Mouse (Mus musculus): ENCODE results near the gene Fbxw2. TPM values are rescaled to one million over a fixed set of nuclear protein-coding genes. Genes with fewer than 3 reads are reported as not detected.
A peak's percentile ranks its signal among the peaks of the same experiment; 100 is the strongest.
"Not testable (repeated sequence)": the region's sequence is repeated elsewhere in the genome, so short reads cannot be mapped to it uniquely, and the experiment has no call there.

The Fbxw2 gene
- polyA plus RNA-seq (2012; rRNA removed), result 76.5 and 80.3 TPM in 2 replicates

GRCm38 (mm10) chr2:34825827-34826459 is at the start of gene Fbxw2:
Gene Fbxw2, minus strand, starts transcription at chr2:34826311.
- DNase-seq (ENCODE audit: extremely low spot score in 1 of 2, low spot score in 1 of 2), result peak; percentile 77 to 94

GRCm38 (mm10) chr2:34874816-34875345 is 48.8 kb upstream of the Fbxw2 start, which contains the start of gene Psmd5:
Gene Psmd5, minus strand, starts transcription at chr2:34874968.
- DNase-seq (ENCODE audit: extremely low spot score in 1 of 2, low spot score in 1 of 2), result no peak

- DNase-seq (ENCODE audit: extremely low spot score in 1 of 2, low spot score in 1 of 2), result no peak
These were observed 48.2 kb upstream of the Fbxw2 start, which contains the start of gene Cutal for GRCm38 (mm10) chr2:34874271-34874670. Gene Cutal, plus strand, starts transcription at chr2:34874396.

- peak; percentile 89 to 95 for DNase-seq (ENCODE audit: extremely low spot score in 1 of 2, low spot score in 1 of 2)
These were observed 44.7 kb upstream of the Fbxw2 start for GRCm38 (mm10) chr2:34870520-34871474.

- DNase-seq (ENCODE audit: extremely low spot score in 1 of 2, low spot score in 1 of 2), result peak in 1 of 2 experiments; percentile 11
These were observed 43.6 kb upstream of the Fbxw2 start for GRCm38 (mm10) chr2:34869680-34870079.

GRCm38 (mm10) chr2:34857728-34858127 is 31.6 kb upstream of the Fbxw2 start:
- no peak for DNase-seq (ENCODE audit: extremely low spot score in 1 of 2, low spot score in 1 of 2)

- DNase-seq (ENCODE audit: extremely low spot score in 1 of 2, low spot score in 1 of 2), result no peak
These were observed 29.2 kb upstream of the Fbxw2 start for GRCm38 (mm10) chr2:34855265-34855664.

GRCm38 (mm10) chr2:34847702-34848101 is 21.6 kb upstream of the Fbxw2 start:
- no peak for DNase-seq (ENCODE audit: extremely low spot score in 1 of 2, low spot score in 1 of 2)

GRCm38 (mm10) chr2:34843211-34843939 is 17.3 kb upstream of the Fbxw2 start:
- DNase-seq (ENCODE audit: extremely low spot score in 1 of 2, low spot score in 1 of 2), result peak in 1 of 2 experiments; percentile 33

GRCm38 (mm10) chr2:34841706-34842105 is 15.6 kb upstream of the Fbxw2 start:
- DNase-seq (ENCODE audit: extremely low spot score in 1 of 2, low spot score in 1 of 2), result peak; percentile 43 to 69

GRCm38 (mm10) chr2:34840143-34840542 is 14.0 kb upstream of the Fbxw2 start:
- not testable (repeated sequence) for DNase-seq (ENCODE audit: extremely low spot score in 1 of 2, low spot score in 1 of 2)

GRCm38 (mm10) chr2:34835669-34836068 is 9.6 kb upstream of the Fbxw2 start:
- DNase-seq (ENCODE audit: extremely low spot score in 1 of 2, low spot score in 1 of 2), result no peak

GRCm38 (mm10) chr2:34833624-34834023 is 7.5 kb upstream of the Fbxw2 start:
- DNase-seq (ENCODE audit: extremely low spot score in 1 of 2, low spot score in 1 of 2), result no peak

- not testable (repeated sequence) for DNase-seq (ENCODE audit: extremely low spot score in 1 of 2, low spot score in 1 of 2)
These were observed 6.8 kb upstream of the Fbxw2 start, which contains the start of gene Gm34653 for GRCm38 (mm10) chr2:34832766-34833457. Gene Gm34653, plus strand, starts transcription at chr2:34833007.

GRCm38 (mm10) chr2:34830066-34830465 is 4.0 kb upstream of the Fbxw2 start:
- DNase-seq (ENCODE audit: extremely low spot score in 1 of 2, low spot score in 1 of 2), result not testable (repeated sequence)

GRCm38 (mm10) chr2:34828026-34828425 is 1.9 kb upstream of the Fbxw2 start:
- no peak for DNase-seq (ENCODE audit: extremely low spot score in 1 of 2, low spot score in 1 of 2)

- no peak for DNase-seq (ENCODE audit: extremely low spot score in 1 of 2, low spot score in 1 of 2)
These were observed 1.5 kb upstream of the Fbxw2 start for GRCm38 (mm10) chr2:34827591-34827990.

GRCm38 (mm10) chr2:34826460-34827231 is 535 bp upstream of the Fbxw2 start:
- no peak for DNase-seq (ENCODE audit: extremely low spot score in 1 of 2, low spot score in 1 of 2)

- DNase-seq (ENCODE audit: extremely low spot score in 1 of 2, low spot score in 1 of 2), result no peak
These were observed 7.6 kb downstream of the Fbxw2 start for GRCm38 (mm10) chr2:34818492-34818891.
